Mouse (Mus musculus) liver, adult 10 weeks (tissue): ENCODE data around the gene Ptpn13. TPM values are rescaled to one million over a fixed set of nuclear protein-coding genes. Genes with fewer than 3 reads are reported as not detected.

Experiments used
- polyA plus RNA-seq: library from polyadenylated mRNA; stranded (reverse); fragments of 350-450 nt; fragmentation: Illumina TruSeq; extraction: RNeasy Lipid Tissue Mini Kit (QIAGEN cat#74804); gene quantifications from one replicate; pipeline ENCODE4 v1.2.3, GENCODE M21; 2014; ENCODE audit warnings: low read depth, low replicate concordance

Ptpn13 gene
- 0.29 TPM for polyA plus RNA-seq

GRCm38 (mm10) chr5:103424678-103425319 is at the start of gene Ptpn13:
TSS of gene Ptpn13 (plus strand) at chr5:103425192.

DNA sequence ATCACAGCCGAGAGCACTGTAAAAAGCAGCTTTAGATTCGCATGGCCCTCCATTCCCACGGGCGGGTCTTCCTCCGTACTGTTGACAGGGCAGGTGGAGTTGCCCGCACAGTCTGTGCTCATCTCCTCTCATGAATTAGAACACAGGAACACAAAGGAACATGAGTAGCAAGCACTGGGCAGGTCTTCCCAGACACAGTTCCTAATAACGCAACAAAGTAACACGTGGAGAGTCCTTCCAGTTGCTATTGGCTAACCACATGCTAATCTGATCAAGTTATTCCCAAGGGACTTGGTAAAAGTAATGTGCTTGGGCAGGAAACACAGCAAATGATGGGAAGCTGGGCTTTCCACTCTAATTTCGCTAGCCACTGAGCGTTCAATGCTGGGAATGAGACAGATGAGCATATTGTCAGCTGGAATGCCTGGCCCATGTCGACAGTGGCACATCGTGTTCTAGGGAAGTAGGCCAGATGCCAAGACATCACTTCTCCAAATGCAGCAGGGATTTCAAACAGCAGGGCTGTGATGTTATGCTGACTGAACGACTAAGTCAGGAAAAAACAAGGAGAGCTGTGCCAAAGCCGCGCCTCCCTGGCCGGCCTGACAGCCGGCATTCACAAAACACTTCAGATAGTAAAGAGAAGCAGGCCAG is 204.2 kb downstream of the Ptpn13 start, which contains the start of gene Slc10a6:
Gene Slc10a6, minus strand, starts transcription at position 293 of the 654 bp plus-strand sequence.

Other genes with a start within 250 kb of the Ptpn13 start
- gene Mapk10, start 213.9 kb upstream of the Ptpn13 start, polyA plus RNA-seq = not detected
- gene Slc10a6, start 204.2 kb downstream of the Ptpn13 start, polyA plus RNA-seq = not detected
- gene 1700016H13Rik, start 230.8 kb downstream of the Ptpn13 start, polyA plus RNA-seq = not detected